Mouse (Mus musculus) liver, embryonic 14.5 days (tissue): ENCODE measurements at regions not wholly inside any gene's neighbourhood (a gene's known extent, or its start where the extent isn't known, plus 50 kb on each side); places are given as distances from the start of the nearest gene placed in this dataset.
"Not testable (repeated sequence)": the region's sequence is repeated elsewhere in the genome, so short reads cannot be mapped to it uniquely, and the experiment has no call there.

ENCODE experiments used
- CTCF ChIP-seq: IDR thresholded peaks from 2 replicates; pipeline ENCODE4 v1.5.1; 2016; ENCODE audit warnings: antibody characterized with exemption, low read depth, control low read depth
- EP300 ChIP-seq: IDR thresholded peaks from 2 replicates; pipeline ENCODE4 v1.6.1; 2016; ENCODE audit warnings: antibody characterized with exemption, low read depth

DNA sequence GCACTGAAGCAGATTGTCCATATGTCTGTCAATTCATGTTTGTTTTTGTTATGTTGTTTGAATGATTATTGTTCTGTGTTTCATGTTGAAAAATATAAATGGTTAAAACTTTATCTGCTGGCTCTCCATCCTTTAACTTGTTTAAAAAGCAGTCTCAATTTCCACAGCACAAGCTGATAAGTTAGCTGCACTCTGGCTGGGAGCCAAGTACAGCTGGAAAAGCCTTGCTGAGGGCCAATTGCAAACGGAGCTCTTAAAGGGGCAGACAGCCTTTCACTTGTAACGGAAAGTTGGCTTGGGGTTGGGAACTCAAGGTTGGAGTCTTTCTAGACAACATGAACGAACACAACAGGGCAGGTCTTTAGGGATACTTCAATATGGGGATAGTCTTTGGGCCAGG, 462.0 kb downstream of the Gm11232 start:
- TF ChIP-seq EP300, CTCF: not testable (repeated sequence)
